Mouse (Mus musculus) CH12.LX (cell line): ENCODE measurements around the gene Slc25a34.

ENCODE experiments used
- CTCF ChIP-seq, 2 experiments: IDR thresholded peaks in 1 of 2; conservative IDR thresholded peaks in 1 of 2; 2 replicates each; pipeline ENCODE4 v1.5.1; 2011 to 2012; ENCODE audit warnings: low read depth in 2 of 2, low read length in 2 of 2, improper control_type of control experiment in 1 of 2, inconsistent platforms in 1 of 2, mild to moderate bottlenecking in 1 of 2, moderate library complexity in 1 of 2
- EP300 ChIP-seq: IDR thresholded peaks from 2 replicates; pipeline ENCODE4 v1.6.1; 2011; ENCODE audit warnings: low read length, improper control_type of control experiment

DNA sequence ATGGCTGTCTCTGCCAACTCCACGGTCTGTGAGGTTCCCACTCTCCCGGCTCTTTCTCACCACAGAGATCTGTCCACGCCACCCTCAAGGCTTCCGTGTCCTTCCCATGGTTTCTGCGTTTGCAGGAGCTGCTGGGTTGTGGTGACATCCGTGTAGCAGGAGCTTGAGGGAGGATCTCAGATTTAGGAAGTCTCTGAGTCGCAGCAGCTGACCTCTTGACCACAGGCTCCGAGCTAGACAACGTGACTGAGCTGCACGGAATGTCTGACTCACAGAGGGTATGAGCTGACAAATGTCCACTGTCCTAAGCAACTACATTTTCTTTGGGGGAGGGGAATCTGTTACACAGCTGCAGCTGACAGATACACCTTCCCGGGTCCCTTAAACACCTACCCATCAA is 17.8 kb downstream of the Slc25a34 start, which contains the start of gene Fblim1:
- TF ChIP-seq CTCF (conservative IDR thresholded peaks at IDR 0.05 in 1 of 2, IDR thresholded peaks at IDR 0.05 in 1 of 2; ENCODE audit: low read depth in 2 of 2, low read length in 2 of 2) (no peak), EP300 (peak; percentile 29; the same call in 1 of the 2 replicates)
